Comparison of ENCODE assay signal across 1 mouse cellular context in the genomic region with DNA sequence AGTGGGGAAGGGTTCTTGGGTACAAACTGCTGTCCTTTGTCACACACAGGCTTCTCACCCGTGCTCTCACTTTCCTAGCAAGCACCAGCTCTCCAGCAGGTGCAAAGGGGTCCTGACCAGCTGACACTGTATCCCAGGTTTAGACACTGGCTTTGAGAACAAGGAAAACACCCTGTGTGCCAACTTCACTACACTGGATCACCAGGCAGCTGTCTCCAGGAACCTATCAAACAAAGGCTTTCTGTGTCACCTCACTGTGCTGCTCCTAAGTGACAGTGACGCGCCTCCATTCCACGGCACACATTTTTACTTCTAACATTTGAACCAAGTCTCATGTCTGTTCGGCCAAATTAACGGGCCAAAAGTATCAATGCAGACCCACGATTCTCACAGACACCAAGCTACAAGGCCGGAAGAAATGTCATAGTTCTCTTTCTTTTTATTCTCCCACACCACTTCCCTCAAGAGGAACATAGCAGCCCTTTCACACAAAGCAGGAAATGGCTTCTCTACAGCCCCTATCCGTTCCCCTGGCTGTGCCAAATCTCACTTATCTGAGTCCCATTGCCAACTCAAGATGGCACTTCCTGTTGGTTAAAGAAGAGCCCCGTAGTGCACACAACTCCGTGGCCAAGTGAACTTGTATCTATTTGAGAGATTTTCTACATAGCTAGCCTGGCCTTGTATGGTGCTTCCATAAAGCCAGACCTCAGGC.
TF ChIP-seq lines count a peak whose summit lies in the region.

No protein-coding gene starts in this region.

TF ChIP-seq in MEL, 35 proteins besides CTCF, POLR2A, EP300 and RAD21:
- no peak for TF ChIP-seq BHLHE40 (IDR thresholded peaks at IDR 0.05; ENCODE audit: borderline replicate concordance, low read depth, low read length)
- TF ChIP-seq TCF12 (IDR thresholded peaks at IDR 0.05; ENCODE audit: low read depth, low read length): no peak
- peak; percentile 42; the same call in 1 of the 2 replicates for TF ChIP-seq GATA1 (IDR thresholded peaks at IDR 0.05; ENCODE audit: low read depth, low read length)
- 0 out of 2 replicates have a peak, but pooled peaks have one; percentile 9 for TF ChIP-seq TBP (IDR thresholded peaks at IDR 0.05; ENCODE audit: low read depth, low read length)
- 0 out of 2 replicates have a peak, but pooled peaks have one; percentile 24 for TF ChIP-seq ETS1 (IDR thresholded peaks at IDR 0.05; ENCODE audit: low read depth, low read length)
- TF ChIP-seq ELF1 (IDR thresholded peaks at IDR 0.05; ENCODE audit: low read depth, low read length): peak; percentile 44; the same call in 1 of the 2 replicates
